Mouse (Mus musculus): ENCODE measurements at regions not wholly inside any gene's neighbourhood (a gene's known extent, or its start where the extent isn't known, plus 50 kb on each side); places are given as distances from the start of the nearest gene placed in this dataset.

GRCm38 (mm10) chr16:47754671-47755070 lies 528.9 kb upstream of the Dppa4 start:
- no peak for DNase-seq (ENCODE audit: low read depth)

DNA sequence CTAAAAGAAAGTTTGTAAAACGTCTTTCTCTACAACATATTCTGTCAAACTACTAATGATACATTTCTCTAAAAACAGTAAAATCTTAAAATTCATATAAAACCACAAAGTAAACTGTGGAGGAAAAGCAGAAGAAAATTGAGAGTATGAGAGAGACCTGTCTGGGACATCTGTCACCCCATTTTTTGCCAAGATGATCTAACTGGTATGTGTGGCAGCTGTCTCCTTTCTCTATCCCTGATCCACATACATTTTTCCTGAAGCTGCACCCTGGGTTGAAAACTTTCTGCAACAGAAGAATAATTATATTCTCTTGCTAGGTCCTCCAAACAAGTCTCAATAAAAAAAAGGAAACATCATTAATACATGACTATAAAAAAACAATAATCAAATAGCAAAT lies 525.2 kb upstream of the Dppa4 start:
- no peak for DNase-seq (ENCODE audit: low read depth)

DNA sequence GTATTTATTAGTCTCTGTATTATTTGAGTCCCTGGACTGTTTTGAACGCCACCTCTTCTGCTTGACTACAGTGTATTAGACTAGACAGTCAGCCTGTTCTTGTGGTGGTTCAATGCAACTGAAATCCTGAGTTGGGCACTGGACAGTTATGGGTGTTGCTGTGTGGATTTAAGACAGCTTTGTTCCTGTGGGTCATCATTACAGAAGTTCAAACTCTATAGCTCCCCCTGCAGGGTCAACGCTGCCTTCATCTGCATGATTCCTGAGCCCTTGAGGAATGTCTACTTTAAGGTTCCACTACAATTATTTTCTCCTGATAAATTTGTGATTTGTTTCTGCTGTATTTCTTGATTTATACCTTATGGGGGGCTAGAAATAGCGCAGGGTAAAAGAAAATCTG lies 517.8 kb upstream of the Dppa4 start:
- peak; percentile 7 for DNase-seq (ENCODE audit: low read depth)

GRCm38 (mm10) chr16:47788515-47788914 lies 495.0 kb upstream of the Dppa4 start:
- no peak for DNase-seq (ENCODE audit: low read depth)

DNA sequence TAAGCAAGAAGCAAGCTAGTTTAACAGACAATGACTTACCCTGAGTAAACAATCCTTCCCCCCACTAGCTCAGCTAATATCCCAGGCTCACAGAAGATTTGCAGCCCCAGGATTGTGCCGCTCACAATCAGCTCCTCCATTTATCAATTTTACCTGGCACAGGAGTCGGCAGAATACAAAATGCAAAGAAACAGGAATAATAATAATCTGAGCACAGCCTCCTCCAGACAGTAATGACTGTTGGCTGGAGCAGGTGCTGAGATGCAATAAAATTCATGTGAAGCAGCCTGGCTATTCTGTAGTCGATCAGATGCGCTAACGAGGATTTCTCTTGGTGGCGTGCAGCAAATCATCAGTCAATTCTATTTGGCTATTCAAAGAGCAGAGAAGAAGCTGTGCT lies 492.9 kb upstream of the Dppa4 start:
- no peak for DNase-seq (ENCODE audit: low read depth)

DNA sequence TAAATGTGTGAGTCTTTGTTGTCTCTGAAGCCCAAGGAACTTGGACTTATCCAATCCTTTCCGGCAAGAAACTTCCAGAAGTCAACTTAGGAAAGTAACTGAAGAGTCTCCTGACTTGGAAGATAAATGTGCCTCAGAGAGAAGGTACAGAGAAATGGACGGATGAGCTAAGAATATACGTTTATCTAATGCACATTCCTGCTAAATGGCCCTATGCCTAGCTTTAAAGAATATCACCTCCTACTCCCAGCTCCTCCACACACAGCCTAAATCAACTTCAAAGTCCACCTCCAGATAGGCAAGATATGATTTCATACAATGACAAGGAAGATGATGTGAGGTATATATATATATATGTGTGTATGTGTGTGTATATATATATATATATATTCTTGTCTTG lies 492.1 kb upstream of the Dppa4 start:
- no peak for DNase-seq (ENCODE audit: low read depth)

- DNase-seq (ENCODE audit: low read depth), result no peak
Observed at GRCm38 (mm10) chr16:47798838-47799237, 484.7 kb upstream of the Dppa4 start.

GRCm38 (mm10) chr16:47843169-47843568 lies 440.4 kb upstream of the Dppa4 start:
- DNase-seq (ENCODE audit: low read depth), result no peak

DNA sequence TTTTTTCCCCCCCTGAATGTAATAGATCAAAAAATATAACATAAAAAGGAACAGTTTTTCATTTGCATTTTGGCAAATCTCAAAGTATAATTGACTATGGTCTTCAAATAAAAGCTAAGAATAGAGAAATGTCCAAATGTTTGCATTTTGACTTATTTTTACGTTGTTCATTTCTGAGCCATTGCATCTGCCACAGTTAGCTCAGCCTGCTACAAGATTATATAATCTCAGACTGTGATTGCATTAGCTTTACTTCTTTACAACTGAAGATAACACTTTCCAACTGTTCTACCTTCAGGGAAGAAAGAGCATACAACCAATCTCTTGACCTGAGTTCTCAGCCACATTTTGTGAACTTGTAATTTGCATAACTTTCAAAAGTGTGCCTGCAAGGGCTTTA lies 431.9 kb upstream of the Dppa4 start:
- no peak for DNase-seq (ENCODE audit: low read depth)

- DNase-seq (ENCODE audit: low read depth), result no peak
Observed at GRCm38 (mm10) chr16:47859840-47860239, 423.7 kb upstream of the Dppa4 start.

DNA sequence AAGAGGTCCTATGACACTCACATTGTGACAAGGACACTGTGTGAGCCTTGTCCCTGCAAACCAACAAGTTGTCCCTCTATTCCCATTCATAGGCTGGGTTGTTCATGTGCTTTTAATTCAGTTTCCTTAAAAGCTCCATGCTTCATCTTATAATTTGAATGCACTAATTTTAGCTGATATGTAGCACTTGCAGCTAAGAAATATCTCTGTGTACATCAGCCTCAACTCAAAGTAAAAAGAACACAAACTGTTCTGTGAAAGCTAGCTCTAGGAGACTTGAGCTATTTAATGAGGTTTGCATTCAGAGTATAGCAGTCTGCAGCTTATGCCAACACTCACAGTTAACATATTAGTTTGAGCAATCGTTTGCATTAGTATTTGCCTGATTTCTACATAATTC lies 408.3 kb upstream of the Dppa4 start:
- DNase-seq (ENCODE audit: low read depth), result no peak

DNA sequence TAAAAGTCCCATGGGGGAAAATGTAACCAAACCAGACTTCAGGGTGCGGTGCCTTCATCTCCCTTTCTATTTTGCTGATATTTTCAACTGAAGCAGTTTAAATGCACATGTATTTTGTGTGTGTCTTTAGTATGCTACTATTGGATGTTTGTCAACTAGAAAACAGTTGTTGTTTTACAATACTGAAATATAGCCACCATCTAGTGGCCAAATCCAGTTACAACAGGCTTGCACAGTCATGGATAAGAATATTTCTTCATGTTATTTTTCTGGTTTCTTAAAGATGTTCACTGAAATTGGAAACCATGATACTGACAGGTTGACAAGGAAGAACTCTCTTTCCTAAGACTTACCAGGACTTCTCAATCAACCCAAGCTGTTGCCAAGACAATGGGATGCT lies 400.1 kb upstream of the Dppa4 start:
- peak; percentile 1 for DNase-seq (ENCODE audit: low read depth)

DNA sequence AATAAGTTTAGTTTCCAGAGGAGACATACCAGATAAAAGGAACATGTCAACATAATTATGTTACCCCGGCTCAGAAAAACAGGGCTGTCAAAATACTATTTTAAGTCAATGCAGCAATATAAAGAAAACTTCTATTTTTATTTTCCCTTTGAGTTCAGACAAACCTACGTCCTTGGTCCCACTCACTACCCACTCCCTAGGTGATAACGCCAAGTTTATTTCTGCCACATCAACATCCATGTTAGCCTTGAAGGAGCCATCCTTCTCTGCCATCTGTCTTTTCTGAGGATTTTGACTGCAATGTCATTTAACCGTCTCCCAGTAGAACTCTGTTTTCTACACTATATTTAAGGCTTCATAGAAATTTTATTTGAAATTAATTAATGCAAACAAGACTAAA lies 396.5 kb upstream of the Dppa4 start:
- DNase-seq (ENCODE audit: low read depth), result no peak

GRCm38 (mm10) chr16:47900785-47901184 lies 382.7 kb upstream of the Dppa4 start:
- DNase-seq (ENCODE audit: low read depth), result no peak

- DNase-seq (ENCODE audit: low read depth), result no peak
Observed at GRCm38 (mm10) chr16:47938000-47938399, 345.5 kb upstream of the Dppa4 start.

All from NIH3T3 (cell line).